Mouse (Mus musculus): ENCODE measurements around the gene Map1b. TPM values are rescaled to one million over a fixed set of nuclear protein-coding genes. Genes with fewer than 3 reads are reported as not detected.

Gene Map1b
- total RNA-seq, 2 experiments from 2014 or later: 630 to 695 TPM

- DNase-seq (ENCODE audit: extremely low spot score in 1 of 2, low spot score in 2 of 2): no peak
- no peak for TF ChIP-seq CTCF (IDR thresholded peaks at IDR 0.05)
- intact Hi-C loops (cut with DNase I): no loop called here
- no peak overlapping the region for H3K4me3 ChIP-seq
- H3K27ac ChIP-seq: peak overlapping the region; percentile 24; the same call in 1 of the 2 replicates
These were observed 14.9 kb downstream of the Map1b start for GRCm38 (mm10) chr13:99501393-99501792.

- Histone ChIP-seq H3K4me3 (no peak overlapping the region), H3K27ac (0 out of 2 replicates have a peak overlapping the region, but pooled peaks have one; percentile 24)
- no peak for DNase-seq (ENCODE audit: extremely low spot score in 1 of 2, low spot score in 2 of 2)
- intact Hi-C loops (cut with DNase I): no loop called here
- no peak for TF ChIP-seq CTCF (IDR thresholded peaks at IDR 0.05)
These were observed 15.7 kb downstream of the Map1b start for GRCm38 (mm10) chr13:99500609-99501008.

GRCm38 (mm10) chr13:99499764-99500163 is 16.6 kb downstream of the Map1b start:
- H3K27ac ChIP-seq: no peak overlapping the region
- no peak for TF ChIP-seq CTCF (IDR thresholded peaks at IDR 0.05)
- DNase-seq (ENCODE audit: extremely low spot score in 1 of 2, low spot score in 2 of 2): no peak
- intact Hi-C loops (cut with DNase I): no loop called here
- H3K4me3 ChIP-seq: no peak overlapping the region

- Histone ChIP-seq H3K27ac (no peak overlapping the region), H3K4me3 (no peak overlapping the region)
- DNase-seq (ENCODE audit: extremely low spot score in 1 of 2, low spot score in 2 of 2): no peak
- peak; percentile 60 for TF ChIP-seq CTCF (IDR thresholded peaks at IDR 0.05)
- intact Hi-C loops (cut with DNase I): no loop called here
These were observed 20.2 kb downstream of the Map1b start for GRCm38 (mm10) chr13:99496106-99496505.

- Histone ChIP-seq H3K27ac (no peak overlapping the region), H3K4me3 (no peak overlapping the region)
- TF ChIP-seq CTCF (IDR thresholded peaks at IDR 0.05): no peak
- intact Hi-C loops (cut with DNase I): loop anchor here (5.0 kb wide), 1 partner anchor 127 kb away; no protein-coding TSS in a partner anchor
- no peak for DNase-seq (ENCODE audit: extremely low spot score in 1 of 2, low spot score in 2 of 2)
These were observed 21.9 kb downstream of the Map1b start for GRCm38 (mm10) chr13:99494416-99494815.

- Histone ChIP-seq H3K4me3 (no peak overlapping the region), H3K27ac (no peak overlapping the region)
- no peak; the same call in 1 of the 2 replicates for TF ChIP-seq CTCF (IDR thresholded peaks at IDR 0.05)
- intact Hi-C loops (cut with DNase I): loop anchor here (5.0 kb wide), 1 partner anchor 126 kb away; no protein-coding TSS in a partner anchor
- no peak for DNase-seq (ENCODE audit: extremely low spot score in 1 of 2, low spot score in 2 of 2)
These were observed 22.9 kb downstream of the Map1b start for GRCm38 (mm10) chr13:99493304-99493904.

GRCm38 (mm10) chr13:99492619-99493303 is 23.6 kb downstream of the Map1b start:
- Histone ChIP-seq H3K4me3 (no peak overlapping the region), H3K27ac (no peak overlapping the region)
- intact Hi-C loops (cut with DNase I): loop anchor here (5.0 kb wide), 1 partner anchor 125 kb away; no protein-coding TSS in a partner anchor
- no peak for DNase-seq (ENCODE audit: extremely low spot score in 1 of 2, low spot score in 2 of 2)
- TF ChIP-seq CTCF (IDR thresholded peaks at IDR 0.05): no peak

GRCm38 (mm10) chr13:99489998-99490397 is 26.3 kb downstream of the Map1b start:
- Histone ChIP-seq H3K4me3 (no peak overlapping the region), H3K27ac (no peak overlapping the region)
- DNase-seq (ENCODE audit: extremely low spot score in 1 of 2, low spot score in 2 of 2): no peak
- intact Hi-C loops (cut with DNase I): loop anchor here (5.0 kb wide), 2 partner anchors 48 to 123 kb away; no protein-coding TSS in a partner anchor
- TF ChIP-seq CTCF (IDR thresholded peaks at IDR 0.05): no peak

GRCm38 (mm10) chr13:99489175-99489574 is 27.2 kb downstream of the Map1b start:
- Histone ChIP-seq H3K27ac (no peak overlapping the region), H3K4me3 (no peak overlapping the region)
- intact Hi-C loops (cut with DNase I): loop anchor here (5.0 kb wide), 1 partner anchor 47 kb away; no protein-coding TSS in a partner anchor
- peak; percentile 23 for TF ChIP-seq CTCF (IDR thresholded peaks at IDR 0.05)
- DNase-seq (ENCODE audit: extremely low spot score in 1 of 2, low spot score in 2 of 2): no peak

- intact Hi-C loops (cut with DNase I): loop anchor here (5.0 kb wide), 1 partner anchor 44 kb away; no protein-coding TSS in a partner anchor
- no peak for TF ChIP-seq CTCF (IDR thresholded peaks at IDR 0.05)
- DNase-seq (ENCODE audit: extremely low spot score in 1 of 2, low spot score in 2 of 2): no peak
- Histone ChIP-seq H3K4me3 (no peak overlapping the region), H3K27ac (peak overlapping the region; percentile 63; the same call in 1 of the 2 replicates)
These were observed 30.5 kb downstream of the Map1b start for GRCm38 (mm10) chr13:99485861-99486260.

- intact Hi-C loops (cut with DNase I): loop anchor here (5.0 kb wide), 1 partner anchor 43 kb away; no protein-coding TSS in a partner anchor
- TF ChIP-seq CTCF (IDR thresholded peaks at IDR 0.05): no peak
- DNase-seq (ENCODE audit: extremely low spot score in 1 of 2, low spot score in 2 of 2): no peak
- H3K4me3 ChIP-seq: no peak overlapping the region
- H3K27ac ChIP-seq: peak overlapping the region; percentile 63; the same call in 1 of the 2 replicates
These were observed 31.0 kb downstream of the Map1b start for GRCm38 (mm10) chr13:99485331-99485733.

GRCm38 (mm10) chr13:99484905-99485304 is 31.4 kb downstream of the Map1b start:
- DNase-seq (ENCODE audit: extremely low spot score in 1 of 2, low spot score in 2 of 2): no peak
- intact Hi-C loops (cut with DNase I): loop anchor here (5.0 kb wide), 1 partner anchor 43 kb away; no protein-coding TSS in a partner anchor
- TF ChIP-seq CTCF (IDR thresholded peaks at IDR 0.05): no peak
- no peak overlapping the region for H3K4me3 ChIP-seq
- H3K27ac ChIP-seq: peak overlapping the region; percentile 56
